Mouse (Mus musculus) embryonic fibroblast, embryonic 13.5 days (primary cell): ENCODE results near the gene Ppp1cc.

ENCODE experiments used
- CTCF ChIP-seq: IDR thresholded peaks from 2 replicates; pipeline ENCODE4 v1.5.1; 2011; ENCODE audit warnings: mild to moderate bottlenecking, control low read depth, low read length, moderate library complexity, borderline replicate concordance; ENCODE audit not compliant: insufficient read depth
- POLR2A ChIP-seq: IDR thresholded peaks from 2 replicates; pipeline ENCODE4 v1.6.1; 2011; ENCODE audit warnings: low read depth, mild to moderate bottlenecking, control low read depth, low read length, moderate library complexity

DNA sequence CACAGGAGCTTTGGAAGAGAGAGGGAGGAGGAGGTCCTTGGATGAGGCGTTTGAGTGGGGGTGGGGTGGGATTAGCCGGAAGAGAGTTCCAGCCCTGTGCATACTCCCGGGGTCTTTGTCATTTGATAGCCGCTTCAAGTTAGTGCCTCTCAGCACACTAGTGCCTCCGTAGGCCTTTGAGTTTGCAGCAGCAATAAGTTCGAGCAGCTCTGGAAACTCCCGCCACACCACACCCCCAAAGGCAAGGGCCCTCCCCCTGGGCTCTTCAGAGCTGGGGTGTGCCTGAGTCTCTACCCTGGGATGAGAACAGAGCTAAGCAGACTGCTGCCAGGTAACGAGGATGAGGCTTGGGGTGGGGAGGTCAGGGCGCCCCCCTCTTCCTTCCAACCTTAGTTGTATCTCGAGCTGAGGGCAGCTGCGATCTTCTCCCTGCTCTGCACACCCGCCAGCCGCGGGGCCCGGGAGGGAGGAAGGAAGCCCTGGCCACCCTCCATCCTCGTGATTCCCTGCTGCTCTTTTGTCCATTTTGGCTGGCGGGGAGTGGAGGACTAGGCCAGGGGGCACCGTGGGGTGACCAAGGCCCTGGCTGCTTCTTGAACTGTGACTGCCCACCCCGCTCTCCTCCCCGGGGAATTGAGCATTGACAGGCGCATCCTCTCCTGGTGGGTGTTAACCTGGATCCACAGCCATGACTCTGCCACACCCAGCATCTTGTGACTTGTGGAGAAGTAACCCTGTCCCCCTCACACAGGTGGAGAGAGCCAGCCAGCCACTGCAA, 51.7 kb downstream of the Ppp1cc start:
- TF ChIP-seq POLR2A (no peak), CTCF (no peak)
